Mouse (Mus musculus) gastrocnemius, adult 18-20 months (tissue): ENCODE measurements around the gene Grm4. TPM values are rescaled to one million over a fixed set of nuclear protein-coding genes. Genes with fewer than 3 reads are reported as not detected.

Experiments used
- DNase-seq: peaks from one replicate; pipeline ENCODE4 v3.0.0; 2021; ENCODE audit warnings: low spot score
- total RNA-seq, 2 experiments: library from RNA; stranded (reverse); gene quantifications; 2 replicates each; pipeline ENCODE4 v1.2.3; 2021

Grm4 gene
- total RNA-seq, 2 experiments from 2014 or later, result 0.07 TPM; not detected in 1

DNA sequence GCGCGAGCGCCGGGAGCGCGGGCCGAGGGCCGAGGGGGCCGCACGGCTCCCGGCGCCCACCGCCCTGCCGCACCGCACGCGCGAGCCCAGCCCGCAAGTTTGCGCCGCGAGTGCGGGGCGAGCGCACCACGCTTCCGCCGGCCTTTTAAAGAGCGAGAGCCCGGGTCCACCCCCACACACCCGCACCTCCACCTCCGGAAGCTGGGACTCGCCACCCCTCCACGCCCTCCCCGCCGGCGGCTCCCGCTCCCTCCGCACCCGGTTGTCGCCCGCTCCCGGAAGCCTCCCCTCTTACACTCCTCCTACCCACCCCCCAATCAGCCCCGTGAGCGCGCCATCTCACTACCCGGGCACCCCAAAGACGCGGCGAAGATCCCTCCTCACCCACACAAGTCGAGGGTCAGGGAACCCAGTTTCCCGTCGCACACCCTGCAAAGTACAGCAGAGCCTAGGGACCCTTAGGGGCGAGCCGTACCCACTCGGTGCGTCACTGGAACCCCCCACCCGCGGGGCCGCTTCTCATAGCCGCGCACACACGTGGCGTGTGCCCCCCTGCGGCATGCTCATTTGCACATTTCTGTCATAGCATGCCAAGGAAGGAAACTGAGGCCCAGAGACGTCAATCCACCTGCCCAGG lies 7.8 kb downstream of the Grm4 start:
- DNase-seq, result no peak

DNA sequence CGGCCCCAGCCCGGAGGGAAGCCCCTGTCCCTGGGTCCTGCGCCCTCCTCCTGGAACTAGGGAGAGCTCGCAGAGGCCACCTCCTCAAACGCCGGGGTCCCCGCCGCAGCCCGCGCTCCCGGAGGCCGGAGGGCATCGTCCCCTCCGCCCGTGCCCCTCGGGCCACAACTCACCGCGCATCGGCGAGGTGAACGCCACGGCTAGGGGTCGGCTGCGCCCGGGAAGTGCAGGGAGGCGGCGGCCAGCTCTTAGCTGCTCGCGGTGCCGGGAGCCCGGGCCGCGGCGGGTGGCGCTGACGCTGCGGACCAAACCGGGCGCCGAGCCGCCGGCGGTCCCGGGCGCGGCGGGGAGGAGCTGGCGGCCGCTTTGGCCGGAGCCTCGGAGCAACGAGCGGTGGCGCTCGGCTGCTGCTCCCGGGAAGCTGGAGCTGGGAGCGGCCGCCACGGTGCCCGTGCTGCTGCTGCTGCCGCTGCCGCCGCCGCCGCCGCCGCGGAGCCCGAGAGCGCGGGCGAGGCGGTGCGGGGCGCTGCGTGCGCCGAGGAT lies 8.5 kb downstream of the Grm4 start:
- no peak for DNase-seq

DNA sequence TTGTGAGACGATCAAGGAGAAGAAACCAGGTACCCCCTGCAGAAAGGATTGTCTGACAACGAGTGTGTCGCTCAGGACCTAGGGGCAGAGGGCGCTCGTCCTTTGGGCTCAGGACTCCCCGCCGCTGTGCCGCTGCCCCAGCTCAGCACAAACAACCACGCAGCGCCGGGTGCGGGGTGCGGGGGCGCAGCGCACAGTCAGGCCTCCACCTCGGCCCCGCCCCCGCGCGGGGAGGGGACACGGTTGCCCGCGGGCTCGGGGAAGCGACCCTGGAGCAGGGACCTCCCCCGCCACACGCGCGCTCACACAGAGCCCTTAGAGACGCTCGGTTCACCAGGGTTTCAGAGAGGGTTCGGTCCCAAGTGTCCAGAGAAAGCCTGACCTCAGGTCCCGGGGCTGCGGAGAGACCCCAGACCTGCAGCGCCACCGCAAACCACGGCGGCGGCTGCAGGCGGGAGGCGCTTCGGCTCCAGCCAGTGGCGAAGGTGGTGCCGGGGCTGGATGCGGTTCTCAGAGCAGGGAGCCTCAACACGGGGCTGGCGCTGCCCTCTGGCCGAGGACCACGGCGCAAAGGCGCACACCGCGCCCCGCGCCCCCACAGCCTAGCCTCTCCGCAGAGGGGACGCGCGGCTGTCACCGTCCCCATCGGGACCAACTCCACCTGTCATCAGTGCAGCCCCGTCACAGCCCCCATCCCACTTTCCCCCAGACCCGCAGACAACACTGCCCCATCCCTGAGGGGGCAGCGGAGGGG lies 9.2 kb downstream of the Grm4 start:
- DNase-seq, result no peak

DNA sequence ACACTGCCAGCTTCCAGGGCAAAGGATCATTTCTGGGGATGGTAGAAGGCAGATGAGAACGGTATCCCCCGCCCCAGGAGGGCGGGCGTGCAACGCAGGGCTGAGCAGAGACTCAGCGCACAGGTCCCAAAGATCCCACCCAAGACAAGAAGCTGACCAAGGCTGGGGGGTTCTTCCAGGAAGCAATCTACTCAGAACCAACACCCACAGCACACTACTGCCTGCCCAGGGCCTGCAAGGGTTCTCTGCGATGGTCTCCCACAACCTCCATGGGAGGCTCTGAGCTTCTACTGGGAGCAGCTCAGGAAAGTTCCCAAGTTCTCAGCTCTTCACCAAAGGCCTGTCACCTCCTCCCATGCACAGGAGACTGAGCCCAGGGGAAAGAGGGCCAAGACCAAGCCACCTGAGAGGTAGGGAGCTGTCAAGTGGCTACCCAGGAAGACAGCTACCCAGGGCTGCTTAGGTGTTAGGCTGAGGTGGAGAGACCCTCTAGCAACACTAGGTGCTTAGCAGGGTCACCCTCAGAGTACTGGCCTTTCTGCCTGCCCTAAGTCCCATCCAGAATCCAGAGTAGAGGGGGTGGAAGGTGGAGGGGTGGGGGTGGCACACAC lies 10.0 kb downstream of the Grm4 start:
- no peak for DNase-seq

GRCm38 (mm10) chr17:27510258-27511124 lies 10.7 kb downstream of the Grm4 start:
- DNase-seq, result no peak

DNA sequence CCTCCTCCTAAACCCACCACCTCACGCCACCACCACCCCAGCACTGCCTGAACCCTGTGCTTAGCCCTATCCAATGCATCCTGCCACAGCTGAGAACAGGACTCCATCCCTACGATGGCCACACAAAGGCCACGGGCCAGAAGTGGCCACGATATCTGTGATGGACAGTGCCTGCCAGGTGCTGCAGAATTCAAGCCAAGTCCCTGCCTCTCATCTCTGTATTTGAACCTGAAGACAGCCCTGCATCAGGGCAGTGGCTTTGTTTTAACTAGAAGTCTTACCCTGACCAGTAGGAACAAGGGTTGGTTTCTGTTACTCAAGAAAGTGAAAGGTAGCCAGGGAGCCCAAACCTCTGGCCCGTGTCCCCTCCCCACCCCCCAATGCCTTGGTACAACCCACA lies 12.1 kb downstream of the Grm4 start:
- no peak for DNase-seq

- no peak for DNase-seq
These were observed 12.7 kb downstream of the Grm4 start for GRCm38 (mm10) chr17:27508513-27508912.

DNA sequence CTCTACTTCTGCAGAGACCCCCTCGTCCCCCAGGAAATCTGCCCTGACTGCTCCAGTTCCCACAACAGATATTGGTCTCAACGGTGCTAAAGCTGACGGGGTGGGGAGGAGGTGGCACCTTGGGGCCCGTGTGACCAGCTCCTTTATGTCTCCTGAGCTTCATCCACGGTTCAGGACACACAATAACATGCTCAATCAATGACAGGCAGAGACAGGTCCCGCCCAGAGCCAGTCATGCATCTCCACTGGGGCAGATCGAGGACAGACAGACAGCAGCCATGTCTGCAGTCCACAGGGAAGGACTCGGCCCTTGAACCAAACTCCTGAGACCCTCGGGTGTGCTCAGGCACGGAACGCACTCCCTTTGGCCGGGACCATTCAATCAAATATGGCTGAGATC lies 13.2 kb downstream of the Grm4 start:
- DNase-seq, result no peak

DNA sequence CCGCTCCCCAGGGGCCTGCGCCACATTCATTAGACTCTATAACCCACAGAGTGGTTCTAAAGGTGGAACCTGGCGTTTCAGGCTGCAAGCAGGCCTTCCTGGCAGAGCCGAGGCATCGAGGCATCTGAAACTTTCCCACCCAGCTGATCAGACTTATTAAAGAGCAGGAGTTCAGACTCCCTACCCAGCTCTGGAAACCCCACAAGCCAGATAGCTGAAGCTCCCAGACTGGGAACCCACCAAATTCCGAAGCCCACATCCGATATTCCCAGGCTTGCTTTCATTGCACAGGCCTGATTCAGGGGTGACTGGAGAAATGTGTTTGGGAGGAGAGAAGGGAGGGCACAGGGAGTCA lies 13.6 kb downstream of the Grm4 start:
- DNase-seq, result no peak

- DNase-seq, result no peak
These were observed 14.2 kb downstream of the Grm4 start for GRCm38 (mm10) chr17:27506871-27507590.

DNA sequence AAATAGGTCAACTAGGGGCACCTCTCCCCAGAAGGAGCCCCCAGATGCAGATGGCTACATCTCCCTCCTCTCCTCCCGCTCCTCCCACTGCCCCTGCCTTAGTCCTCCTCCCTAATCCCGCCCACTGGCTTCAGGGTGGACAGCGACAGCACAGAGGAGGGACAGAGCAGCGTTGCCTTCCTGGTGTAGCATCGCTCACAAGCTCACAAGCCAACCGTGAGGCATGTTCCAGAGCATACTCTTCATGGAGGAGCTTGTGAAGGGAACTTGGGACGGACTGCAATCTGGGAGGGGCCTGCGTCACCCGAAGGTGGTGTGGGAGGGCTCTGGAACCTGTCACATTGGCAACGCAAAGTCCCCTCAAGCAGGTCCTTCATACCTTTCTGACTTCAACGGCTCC lies 14.8 kb downstream of the Grm4 start:
- DNase-seq, result no peak

DNA sequence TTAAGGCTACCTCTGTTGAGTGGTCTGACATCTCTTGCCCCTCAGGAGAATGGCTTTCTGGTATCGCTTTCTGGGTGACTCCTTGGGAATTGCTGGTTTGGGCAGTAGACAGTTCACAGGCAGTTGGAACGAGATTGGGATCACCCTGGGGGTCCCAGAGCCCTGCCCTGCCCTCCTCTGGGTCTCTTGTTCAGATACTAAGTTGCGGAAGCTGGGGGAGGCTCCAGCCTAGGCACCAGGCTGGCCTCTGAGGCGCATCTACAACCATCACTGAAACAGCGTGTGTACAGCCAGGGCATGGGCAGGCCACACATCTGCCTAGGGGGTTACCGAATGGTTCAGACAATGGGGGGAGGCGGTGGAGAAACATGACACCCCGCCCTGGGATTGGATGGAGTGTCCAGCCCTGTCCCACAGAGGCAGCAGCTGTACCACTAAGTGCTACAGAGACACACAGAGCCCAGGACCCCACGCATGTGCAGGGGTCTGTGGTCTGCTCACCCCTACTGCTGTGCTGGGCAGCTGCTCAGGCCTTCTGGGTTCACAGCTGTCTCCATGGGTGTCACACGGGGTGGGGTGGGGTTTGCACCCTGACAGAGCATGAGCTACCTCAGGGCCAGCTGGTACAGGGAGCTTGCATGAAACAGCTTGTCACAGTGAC lies 15.9 kb downstream of the Grm4 start:
- no peak for DNase-seq

- no peak for DNase-seq
These were observed 17.3 kb downstream of the Grm4 start for GRCm38 (mm10) chr17:27503869-27504268.

DNA sequence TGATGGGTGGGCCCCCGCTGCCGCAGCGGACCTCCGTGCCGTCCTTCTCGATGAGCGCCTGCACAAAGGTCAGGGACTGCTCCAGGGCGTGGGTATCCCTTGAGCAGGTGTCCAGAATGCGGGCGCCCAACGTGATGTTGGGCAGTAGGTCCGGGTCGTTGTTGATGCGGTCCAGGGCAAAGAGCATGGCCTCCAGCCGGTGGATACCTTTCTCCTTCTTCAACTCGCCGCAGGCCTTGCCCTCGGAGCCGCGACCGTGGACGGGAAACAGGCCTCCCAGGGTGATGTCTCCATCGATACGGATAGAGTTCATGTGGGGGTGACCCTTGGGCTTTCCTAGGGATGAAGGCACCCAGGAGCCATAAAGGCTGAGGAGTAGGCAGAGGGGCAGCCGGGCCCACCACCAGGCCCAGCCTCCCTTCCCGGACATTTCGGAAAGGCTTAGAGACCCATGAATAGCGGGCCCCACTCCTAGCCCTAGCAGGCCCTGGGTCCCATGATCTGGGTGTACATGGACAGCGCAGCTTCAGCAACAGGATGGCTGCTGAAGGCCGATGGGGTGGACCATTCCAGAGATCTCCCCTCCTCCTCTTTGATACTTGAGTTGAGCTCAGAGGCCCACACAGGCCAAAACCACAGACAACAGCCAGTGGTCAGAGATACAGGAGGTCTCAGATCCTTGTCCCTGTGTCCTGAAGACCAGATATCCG lies 18.3 kb downstream of the Grm4 start:
- no peak for DNase-seq

GRCm38 (mm10) chr17:27502288-27502687 lies 18.9 kb downstream of the Grm4 start:
- no peak for DNase-seq

DNA sequence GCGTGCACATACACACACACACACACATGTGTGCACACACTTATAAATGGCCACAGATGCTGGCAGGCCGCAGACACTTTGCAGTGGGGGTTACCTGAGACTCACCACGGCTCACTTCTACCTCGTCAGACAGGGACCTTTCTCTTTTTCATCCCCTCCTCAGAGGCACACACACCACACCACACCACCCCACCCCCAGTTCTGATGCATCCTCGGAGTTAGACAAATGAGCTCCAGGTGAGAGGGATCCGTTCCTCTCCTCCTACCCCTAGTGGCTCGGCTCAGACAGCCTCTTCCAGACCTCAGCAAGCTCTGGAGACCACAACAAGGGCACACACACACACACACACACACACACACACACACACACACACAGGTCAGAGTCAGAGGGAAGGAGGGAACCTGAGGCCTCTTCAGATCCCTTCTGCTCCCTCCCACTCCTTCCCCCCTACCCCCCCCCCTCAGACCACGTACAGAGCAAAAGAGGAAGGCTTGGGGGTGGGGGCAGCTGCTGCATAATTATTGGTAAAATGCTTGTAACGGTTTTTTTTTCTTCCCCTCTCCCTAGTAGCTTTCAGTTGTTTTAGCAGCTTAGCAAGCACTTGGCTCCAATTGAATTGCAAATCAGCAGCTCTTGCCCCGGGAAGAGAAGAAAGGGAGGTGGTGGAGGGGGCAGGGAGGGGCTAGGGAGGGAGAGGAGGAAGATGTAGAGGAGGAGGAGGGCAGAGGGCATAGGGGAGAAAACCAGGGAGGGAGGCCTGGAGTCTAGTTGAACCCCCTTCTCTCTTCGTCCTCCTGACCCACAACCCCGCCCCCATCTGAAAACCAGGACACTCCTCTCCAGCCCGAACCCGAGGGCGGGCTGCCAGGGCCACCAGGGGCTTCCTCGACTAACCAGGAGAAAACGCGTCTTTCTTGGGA lies 19.6 kb downstream of the Grm4 start:
- no peak for DNase-seq

DNA sequence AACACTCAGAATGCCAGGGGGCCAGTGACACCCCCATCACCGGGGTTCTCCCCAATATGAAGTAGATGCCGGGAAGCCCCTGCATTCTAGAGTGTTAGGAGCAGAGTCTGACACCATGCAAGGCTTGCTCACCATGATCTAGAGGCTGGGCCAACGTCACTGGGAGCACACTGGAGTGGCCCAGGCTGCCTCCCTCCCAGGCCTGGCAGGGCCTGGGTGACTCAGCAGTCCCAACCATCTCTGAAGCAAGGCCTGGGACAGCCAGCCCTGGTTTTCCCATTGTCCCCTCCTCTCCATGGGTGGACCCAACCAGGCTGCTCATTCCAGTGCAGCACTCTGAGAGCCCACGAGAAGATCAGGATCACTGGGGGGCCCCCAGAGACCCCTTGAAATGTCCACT lies 20.4 kb downstream of the Grm4 start:
- no peak for DNase-seq

GRCm38 (mm10) chr17:27499080-27499479 lies 22.1 kb downstream of the Grm4 start:
- no peak for DNase-seq

GRCm38 (mm10) chr17:27497798-27498197 lies 23.4 kb downstream of the Grm4 start:
- DNase-seq, result no peak
